Mouse (Mus musculus): ENCODE measurements at regions not wholly inside any gene's neighbourhood (a gene's known extent, or its start where the extent isn't known, plus 50 kb on each side); places are given as distances from the start of the nearest gene placed in this dataset.

- no peaks in the 10 kb centered on the region for H3K36me3 ChIP-seq (ENCODE audit: insufficient read depth, low read length)
- no peaks in the 10 kb centered on the region for H3K9me3 ChIP-seq (replicated peaks; ENCODE audit: low read length)
- H3K4me3 ChIP-seq (replicated peaks; ENCODE audit: low read depth, low read length): no peak overlapping the region
- ATAC-seq (replicated peaks; ENCODE audit: low FRiP score, low read depth): no peak
- no peak for DNase-seq (ENCODE audit: low spot score)
- no peaks in the 10 kb centered on the region for H3K4me1 ChIP-seq (replicated peaks; ENCODE audit: insufficient read depth, low read length)
- no peak overlapping the region for H3K4me2 ChIP-seq (ENCODE audit: low read length)
- no peak overlapping the region for H3K27ac ChIP-seq
- no peaks in the 10 kb centered on the region for H3K27me3 ChIP-seq (ENCODE audit: insufficient read depth, low read length)
- 91% methylated on average over 1 of the region's 1 CpGs for WGBS
- TF ChIP-seq CTCF (IDR thresholded peaks at IDR 0.05; ENCODE audit: low read depth): no peak
- no peak overlapping the region for H3K9ac ChIP-seq (ENCODE audit: low read depth, low read length)
These were observed 856.5 kb downstream of the Gm9195 start for GRCm38 (mm10) chr14:71635091-71635490.

DNA sequence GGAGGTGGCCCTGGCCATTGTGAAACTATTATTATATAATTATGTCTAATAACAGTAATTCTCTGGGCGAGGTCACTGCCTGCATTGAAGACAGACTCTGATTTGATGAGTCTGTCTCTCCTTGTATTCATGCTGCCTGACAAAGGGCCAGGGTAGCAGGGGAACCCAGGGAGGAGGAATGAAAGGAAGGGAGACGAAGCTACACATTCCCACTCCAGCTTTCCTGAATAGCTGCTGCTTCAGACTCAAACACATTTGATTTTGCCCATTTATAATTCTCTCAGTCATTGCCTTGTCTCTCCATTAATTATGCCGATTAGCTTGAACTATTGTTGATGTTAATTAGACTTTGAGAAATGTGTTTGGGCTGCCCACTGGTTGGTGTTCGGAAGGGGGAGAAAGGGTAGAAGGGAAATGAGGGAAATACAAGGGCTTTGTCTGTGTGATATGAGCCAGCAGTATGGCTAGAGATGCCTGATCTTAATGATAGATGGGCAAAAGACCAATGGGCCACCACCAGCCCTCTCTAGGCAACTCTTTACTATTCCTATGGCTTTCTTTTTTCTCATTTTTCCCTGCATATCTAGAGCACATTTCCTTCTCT is 881.8 kb downstream of the Gm9195 start:
- Histone ChIP-seq H3K36me3 (ENCODE audit: insufficient read depth, low read length) (no peaks in the 10 kb centered on the region), H3K9me3 (replicated peaks; ENCODE audit: low read length) (no peaks in the 10 kb centered on the region), H3K27ac (no peak overlapping the region), H3K4me2 (ENCODE audit: low read length) (no peak overlapping the region), H3K27me3 (ENCODE audit: insufficient read depth, low read length) (no peaks in the 10 kb centered on the region), H3K9ac (ENCODE audit: low read depth, low read length) (no peak overlapping the region), H3K4me1 (replicated peaks; ENCODE audit: insufficient read depth, low read length) (no peaks in the 10 kb centered on the region), H3K4me3 (replicated peaks; ENCODE audit: low read depth, low read length) (no peak overlapping the region)
- WGBS: 91% methylated on average over 4 of the region's 4 CpGs
- TF ChIP-seq CTCF (IDR thresholded peaks at IDR 0.05; ENCODE audit: low read depth): no peak
- ATAC-seq (replicated peaks; ENCODE audit: low FRiP score, low read depth) (no peak), DNase-seq (ENCODE audit: low spot score) (no peak)

- Histone ChIP-seq H3K9ac (ENCODE audit: low read depth, low read length) (no peak overlapping the region), H3K36me3 (ENCODE audit: insufficient read depth, low read length) (no peaks in the 10 kb centered on the region), H3K9me3 (replicated peaks; ENCODE audit: low read length) (no peaks in the 10 kb centered on the region), H3K4me1 (replicated peaks; ENCODE audit: insufficient read depth, low read length) (no peaks in the 10 kb centered on the region), H3K4me2 (ENCODE audit: low read length) (no peak overlapping the region), H3K4me3 (replicated peaks; ENCODE audit: low read depth, low read length) (no peak overlapping the region), H3K27me3 (ENCODE audit: insufficient read depth, low read length) (no peaks in the 10 kb centered on the region), H3K27ac (no peak overlapping the region)
- ATAC-seq (replicated peaks; ENCODE audit: low FRiP score, low read depth) (no peak), DNase-seq (ENCODE audit: low spot score) (no peak)
- no peak for TF ChIP-seq CTCF (IDR thresholded peaks at IDR 0.05; ENCODE audit: low read depth)
- WGBS: 79% methylated on average over 2 of the region's 2 CpGs
These were observed 887.9 kb downstream of the Gm9195 start for GRCm38 (mm10) chr14:71603710-71604109.

DNA sequence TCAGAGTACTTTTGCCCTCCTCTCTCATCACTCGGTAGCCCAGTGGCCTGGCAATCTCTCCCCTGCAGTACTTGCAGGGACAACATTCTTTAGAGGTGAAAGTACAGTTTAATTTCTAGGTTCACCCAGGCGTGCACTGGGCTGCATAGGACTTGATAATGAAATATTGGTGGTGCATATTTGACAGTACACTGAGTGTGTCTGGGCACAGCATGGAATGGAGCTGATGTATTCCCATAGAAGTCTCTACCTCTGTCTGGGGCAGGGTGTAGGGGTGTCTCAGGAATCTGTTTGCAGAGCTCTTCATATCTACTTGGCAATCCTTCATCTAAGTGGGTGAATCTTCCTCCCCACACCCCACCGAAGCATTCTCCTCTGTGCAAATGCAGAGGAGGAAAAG is 893.8 kb downstream of the Gm9195 start:
- no peak for TF ChIP-seq CTCF (IDR thresholded peaks at IDR 0.05; ENCODE audit: low read depth)
- H3K4me3 ChIP-seq (replicated peaks; ENCODE audit: low read depth, low read length): no peak overlapping the region
- H3K27ac ChIP-seq: no peak overlapping the region
- H3K36me3 ChIP-seq (ENCODE audit: insufficient read depth, low read length): no peaks in the 10 kb centered on the region
- H3K4me1 ChIP-seq (replicated peaks; ENCODE audit: insufficient read depth, low read length): no peaks in the 10 kb centered on the region
- no peak overlapping the region for H3K9ac ChIP-seq (ENCODE audit: low read depth, low read length)
- WGBS: 45% methylated on average over 3 of the region's 3 CpGs
- no peaks in the 10 kb centered on the region for H3K9me3 ChIP-seq (replicated peaks; ENCODE audit: low read length)
- H3K4me2 ChIP-seq (ENCODE audit: low read length): no peak overlapping the region
- DNase-seq (ENCODE audit: low spot score): peak; percentile 1
- peak; percentile 46; the same call in 1 of the 2 replicates for ATAC-seq (replicated peaks; ENCODE audit: low FRiP score, low read depth)
- H3K27me3 ChIP-seq (ENCODE audit: insufficient read depth, low read length): no peaks in the 10 kb centered on the region

- no peak overlapping the region for H3K4me2 ChIP-seq (ENCODE audit: low read length)
- H3K4me1 ChIP-seq (replicated peaks; ENCODE audit: insufficient read depth, low read length): no peaks in the 10 kb centered on the region
- no peak for TF ChIP-seq CTCF (IDR thresholded peaks at IDR 0.05; ENCODE audit: low read depth)
- DNase-seq (ENCODE audit: low spot score): no peak
- no peaks in the 10 kb centered on the region for H3K9me3 ChIP-seq (replicated peaks; ENCODE audit: low read length)
- H3K27me3 ChIP-seq (ENCODE audit: insufficient read depth, low read length): no peaks in the 10 kb centered on the region
- H3K9ac ChIP-seq (ENCODE audit: low read depth, low read length): no peak overlapping the region
- no peak overlapping the region for H3K27ac ChIP-seq
- WGBS: 36% methylated on average over 1 of the region's 1 CpGs
- no peaks in the 10 kb centered on the region for H3K36me3 ChIP-seq (ENCODE audit: insufficient read depth, low read length)
- no peak overlapping the region for H3K4me3 ChIP-seq (replicated peaks; ENCODE audit: low read depth, low read length)
- ATAC-seq (replicated peaks; ENCODE audit: low FRiP score, low read depth): no peak
These were observed 902.9 kb downstream of the Gm9195 start for GRCm38 (mm10) chr14:71588694-71589240.

- Histone ChIP-seq H3K4me1 (replicated peaks; ENCODE audit: insufficient read depth, low read length) (no peaks in the 10 kb centered on the region), H3K4me3 (replicated peaks; ENCODE audit: low read depth, low read length) (no peak overlapping the region), H3K9me3 (replicated peaks; ENCODE audit: low read length) (no peaks in the 10 kb centered on the region), H3K36me3 (ENCODE audit: insufficient read depth, low read length) (no peaks in the 10 kb centered on the region), H3K9ac (ENCODE audit: low read depth, low read length) (no peak overlapping the region), H3K4me2 (ENCODE audit: low read length) (no peak overlapping the region), H3K27ac (no peak overlapping the region), H3K27me3 (ENCODE audit: insufficient read depth, low read length) (no peaks in the 10 kb centered on the region)
- TF ChIP-seq CTCF (IDR thresholded peaks at IDR 0.05; ENCODE audit: low read depth): no peak
- no peak for DNase-seq (ENCODE audit: low spot score)
- ATAC-seq (replicated peaks; ENCODE audit: low FRiP score, low read depth): no peak
These were observed 903.6 kb downstream of the Gm9195 start for GRCm38 (mm10) chr14:71588006-71588405.

DNA sequence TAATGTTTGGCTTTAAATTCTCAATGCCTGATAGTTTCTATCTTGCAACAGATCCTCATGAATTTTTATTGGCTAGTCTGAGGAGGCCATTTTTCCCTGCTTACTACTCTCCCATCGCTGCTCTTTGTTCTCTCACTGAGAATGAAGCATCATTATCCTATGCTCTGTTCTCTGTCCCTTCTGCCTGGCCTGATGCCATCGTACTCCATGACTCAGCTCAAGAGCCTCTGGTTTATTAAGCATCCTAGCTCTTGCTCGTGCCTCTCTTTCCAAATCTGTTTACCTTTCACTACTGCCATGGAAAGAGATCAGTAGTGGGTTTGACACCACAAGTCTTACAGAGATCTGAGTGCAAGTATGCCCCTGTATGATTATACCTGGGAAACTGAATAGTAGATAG is 926.8 kb downstream of the Gm9195 start:
- no peaks in the 10 kb centered on the region for H3K4me1 ChIP-seq (replicated peaks; ENCODE audit: insufficient read depth, low read length)
- no peaks in the 10 kb centered on the region for H3K36me3 ChIP-seq (ENCODE audit: insufficient read depth, low read length)
- H3K9ac ChIP-seq (ENCODE audit: low read depth, low read length): no peak overlapping the region
- H3K27me3 ChIP-seq (ENCODE audit: insufficient read depth, low read length): no peaks in the 10 kb centered on the region
- no peak overlapping the region for H3K4me2 ChIP-seq (ENCODE audit: low read length)
- WGBS: 80% methylated on average over 3 of the region's 3 CpGs
- H3K9me3 ChIP-seq (replicated peaks; ENCODE audit: low read length): no peaks in the 10 kb centered on the region
- no peak for ATAC-seq (replicated peaks; ENCODE audit: low FRiP score, low read depth)
- H3K4me3 ChIP-seq (replicated peaks; ENCODE audit: low read depth, low read length): no peak overlapping the region
- DNase-seq (ENCODE audit: low spot score): no peak
- H3K27ac ChIP-seq: no peak overlapping the region
- no peak for TF ChIP-seq CTCF (IDR thresholded peaks at IDR 0.05; ENCODE audit: low read depth)

Data from kidney, postnatal 0 days (tissue).